Mouse (Mus musculus): ENCODE data around the gene Uri1. TPM values are rescaled to one million over a fixed set of nuclear protein-coding genes. Genes with fewer than 3 reads are reported as not detected.

Gene Uri1
- polyA plus RNA-seq, 1 experiment from 2014 or later = 33.6 TPM

DNA sequence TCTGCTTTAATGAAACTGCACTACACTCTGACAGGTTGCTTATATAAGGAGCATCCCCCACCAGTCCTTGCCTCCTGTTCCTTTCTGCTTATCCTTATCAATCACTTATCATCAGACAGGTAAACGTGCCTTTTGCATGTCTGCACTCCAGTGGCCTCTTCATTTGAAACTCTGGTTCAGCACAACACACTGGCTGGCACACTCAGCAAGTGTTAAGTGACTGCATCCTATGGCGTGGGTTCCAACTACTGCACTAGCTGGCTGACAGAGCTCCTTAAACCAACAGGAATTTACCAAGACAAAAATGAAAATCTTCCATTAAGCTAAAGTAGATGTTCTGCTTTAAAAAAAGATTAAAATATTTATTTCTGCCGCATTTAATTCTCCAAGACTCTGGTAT is 9.4 kb downstream of the Uri1 start:
- WGBS = 59% methylated on average over 3 of the region's 3 CpGs
- no peak for ATAC-seq (ENCODE audit: insufficient number of reproducible peaks, insufficient read depth, low FRiP score, low read depth)
- H3K9me3 ChIP-seq (ENCODE audit: control insufficient read depth, low read length) = no peaks in the 10 kb centered on the region
- no peak overlapping the region for H3K4me2 ChIP-seq (ENCODE audit: low read length)
- H3K36me3 ChIP-seq (ENCODE audit: control insufficient read depth, insufficient read depth, low read length) = no peaks in the 10 kb centered on the region
- no peak overlapping the region for H3K9ac ChIP-seq (ENCODE audit: low read length)
- no peaks in the 10 kb centered on the region for H3K27me3 ChIP-seq (ENCODE audit: control insufficient read depth, insufficient read depth, low read length)
- H3K27ac ChIP-seq (replicated peaks in 1 of 2; ENCODE audit: control insufficient read depth in 1 of 2, insufficient read depth in 1 of 2, low read depth in 2 of 2, low read length in 2 of 2) = no peak overlapping the region
- H3K4me3 ChIP-seq (ENCODE audit: control insufficient read depth in 1 of 2, insufficient read depth in 1 of 2, low read depth in 1 of 2, low read length in 2 of 2) = no peak overlapping the region
- H3K4me1 ChIP-seq (ENCODE audit: control insufficient read depth in 2 of 2, insufficient read depth in 2 of 2, low read length in 2 of 2) = peaks cover 0 to 5% of the 10 kb centered on the region in 2 experiments; a peak in 1 of 4 replicates

GRCm38 (mm10) chr7:38012811-38013210 is 10.5 kb downstream of the Uri1 start:
- 98% methylated on average over 4 of the region's 4 CpGs for WGBS
- no peak for ATAC-seq (ENCODE audit: insufficient number of reproducible peaks, insufficient read depth, low FRiP score, low read depth)
- no peaks in the 10 kb centered on the region for H3K27me3 ChIP-seq (ENCODE audit: control insufficient read depth, insufficient read depth, low read length)
- H3K9me3 ChIP-seq (ENCODE audit: control insufficient read depth, low read length) = no peaks in the 10 kb centered on the region
- H3K36me3 ChIP-seq (ENCODE audit: control insufficient read depth, insufficient read depth, low read length) = no peaks in the 10 kb centered on the region
- no peak overlapping the region for H3K27ac ChIP-seq (replicated peaks in 1 of 2; ENCODE audit: control insufficient read depth in 1 of 2, insufficient read depth in 1 of 2, low read depth in 2 of 2, low read length in 2 of 2)
- H3K9ac ChIP-seq (ENCODE audit: low read length) = no peak overlapping the region
- H3K4me2 ChIP-seq (ENCODE audit: low read length) = no peak overlapping the region
- peaks cover 0 to 4% of the 10 kb centered on the region in 2 experiments; a peak in 1 of 4 replicates for H3K4me1 ChIP-seq (ENCODE audit: control insufficient read depth in 2 of 2, insufficient read depth in 2 of 2, low read length in 2 of 2)
- H3K4me3 ChIP-seq (ENCODE audit: control insufficient read depth in 1 of 2, insufficient read depth in 1 of 2, low read depth in 1 of 2, low read length in 2 of 2) = no peak overlapping the region

DNA sequence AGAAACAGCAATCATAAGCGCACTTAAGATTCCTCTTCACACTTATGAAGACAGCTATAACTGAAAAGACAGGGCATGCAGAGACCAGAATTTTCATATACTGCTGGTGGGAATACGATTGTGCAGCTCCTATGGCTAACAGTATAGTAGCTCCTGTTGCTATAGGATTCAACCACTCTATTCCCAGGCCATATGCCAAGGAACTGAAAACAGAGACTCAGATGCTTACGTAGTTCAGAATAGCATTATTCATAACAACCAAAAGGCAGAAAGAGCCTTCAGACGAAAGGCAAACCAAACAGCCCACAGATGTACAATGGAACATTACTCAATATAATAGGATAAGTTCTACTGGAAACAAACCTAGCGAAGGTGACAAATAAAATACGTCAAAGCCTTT is 15.0 kb downstream of the Uri1 start:
- no peak for ATAC-seq (ENCODE audit: insufficient number of reproducible peaks, insufficient read depth, low FRiP score, low read depth)
- Histone ChIP-seq H3K4me2 (ENCODE audit: low read length) (no peak overlapping the region), H3K27me3 (ENCODE audit: control insufficient read depth, insufficient read depth, low read length) (no peaks in the 10 kb centered on the region), H3K36me3 (ENCODE audit: control insufficient read depth, insufficient read depth, low read length) (no peaks in the 10 kb centered on the region), H3K4me1 (ENCODE audit: control insufficient read depth in 2 of 2, insufficient read depth in 2 of 2, low read length in 2 of 2) (0 out of 4 replicates have a peak, but pooled peaks cover 0 to 3% of the 10 kb centered on the region in 2 experiments), H3K4me3 (ENCODE audit: control insufficient read depth in 1 of 2, insufficient read depth in 1 of 2, low read depth in 1 of 2, low read length in 2 of 2) (no peak overlapping the region), H3K9ac (ENCODE audit: low read length) (no peak overlapping the region), H3K9me3 (ENCODE audit: control insufficient read depth, low read length) (no peaks in the 10 kb centered on the region), H3K27ac (replicated peaks in 1 of 2; ENCODE audit: control insufficient read depth in 1 of 2, insufficient read depth in 1 of 2, low read depth in 2 of 2, low read length in 2 of 2) (no peak overlapping the region)
- 86% methylated on average over 6 of the region's 6 CpGs for WGBS

- no peaks in the 10 kb centered on the region for H3K36me3 ChIP-seq (ENCODE audit: control insufficient read depth, insufficient read depth, low read length)
- ATAC-seq (ENCODE audit: insufficient number of reproducible peaks, insufficient read depth, low FRiP score, low read depth) = no peak
- H3K4me1 ChIP-seq (ENCODE audit: control insufficient read depth in 2 of 2, insufficient read depth in 2 of 2, low read length in 2 of 2) = no peaks in the 10 kb centered on the region
- no peaks in the 10 kb centered on the region for H3K9me3 ChIP-seq (ENCODE audit: control insufficient read depth, low read length)
- H3K9ac ChIP-seq (ENCODE audit: low read length) = no peak overlapping the region
- no peak overlapping the region for H3K4me2 ChIP-seq (ENCODE audit: low read length)
- H3K27ac ChIP-seq (replicated peaks in 1 of 2; ENCODE audit: control insufficient read depth in 1 of 2, insufficient read depth in 1 of 2, low read depth in 2 of 2, low read length in 2 of 2) = no peak overlapping the region
- H3K27me3 ChIP-seq (ENCODE audit: control insufficient read depth, insufficient read depth, low read length) = no peaks in the 10 kb centered on the region
- no peak overlapping the region for H3K4me3 ChIP-seq (ENCODE audit: control insufficient read depth in 1 of 2, insufficient read depth in 1 of 2, low read depth in 1 of 2, low read length in 2 of 2)
- 91% methylated on average over 2 of the region's 2 CpGs for WGBS
Measured at GRCm38 (mm10) chr7:38002451-38002850, 20.9 kb downstream of the Uri1 start.

GRCm38 (mm10) chr7:37999691-38000090 is 23.7 kb downstream of the Uri1 start:
- H3K9ac ChIP-seq (ENCODE audit: low read length) = no peak overlapping the region
- no peak overlapping the region for H3K4me2 ChIP-seq (ENCODE audit: low read length)
- WGBS = 57% methylated on average over 2 of the region's 2 CpGs
- no peak overlapping the region for H3K4me3 ChIP-seq (ENCODE audit: control insufficient read depth in 1 of 2, insufficient read depth in 1 of 2, low read depth in 1 of 2, low read length in 2 of 2)
- no peak for ATAC-seq (ENCODE audit: insufficient number of reproducible peaks, insufficient read depth, low FRiP score, low read depth)
- no peak overlapping the region for H3K27ac ChIP-seq (replicated peaks in 1 of 2; ENCODE audit: control insufficient read depth in 1 of 2, insufficient read depth in 1 of 2, low read depth in 2 of 2, low read length in 2 of 2)
- no peaks in the 10 kb centered on the region for H3K4me1 ChIP-seq (ENCODE audit: control insufficient read depth in 2 of 2, insufficient read depth in 2 of 2, low read length in 2 of 2)
- no peaks in the 10 kb centered on the region for H3K36me3 ChIP-seq (ENCODE audit: control insufficient read depth, insufficient read depth, low read length)
- no peaks in the 10 kb centered on the region for H3K9me3 ChIP-seq (ENCODE audit: control insufficient read depth, low read length)
- H3K27me3 ChIP-seq (ENCODE audit: control insufficient read depth, insufficient read depth, low read length) = no peaks in the 10 kb centered on the region

- no peak overlapping the region for H3K27ac ChIP-seq (replicated peaks in 1 of 2; ENCODE audit: control insufficient read depth in 1 of 2, insufficient read depth in 1 of 2, low read depth in 2 of 2, low read length in 2 of 2)
- WGBS = 82% methylated on average over 2 of the region's 2 CpGs
Measured at GRCm38 (mm10) chr7:37992861-37993260, 30.5 kb downstream of the Uri1 start.

GRCm38 (mm10) chr7:37984866-37985265 is 38.5 kb downstream of the Uri1 start:
- Histone ChIP-seq H3K4me2 (ENCODE audit: low read length) (no peak overlapping the region), H3K4me3 (ENCODE audit: control insufficient read depth in 1 of 2, insufficient read depth in 1 of 2, low read depth in 1 of 2, low read length in 2 of 2) (no peak overlapping the region), H3K36me3 (ENCODE audit: control insufficient read depth, insufficient read depth, low read length) (peaks cover 22% of the 10 kb centered on the region), H3K9me3 (ENCODE audit: control insufficient read depth, low read length) (no peaks in the 10 kb centered on the region), H3K27me3 (ENCODE audit: control insufficient read depth, insufficient read depth, low read length) (no peaks in the 10 kb centered on the region), H3K9ac (ENCODE audit: low read length) (no peak overlapping the region), H3K4me1 (ENCODE audit: control insufficient read depth in 2 of 2, insufficient read depth in 2 of 2, low read length in 2 of 2) (no peaks in the 10 kb centered on the region), H3K27ac (replicated peaks in 1 of 2; ENCODE audit: control insufficient read depth in 1 of 2, insufficient read depth in 1 of 2, low read depth in 2 of 2, low read length in 2 of 2) (no peak overlapping the region)
- no peak for ATAC-seq (ENCODE audit: insufficient number of reproducible peaks, insufficient read depth, low FRiP score, low read depth)
- WGBS = 56% methylated on average over 5 of the region's 5 CpGs

More at GRCm38 (mm10) chr7:37992861-37993260, 30.5 kb downstream of the Uri1 start:
- H3K4me2 ChIP-seq (ENCODE audit: low read length) = no peak overlapping the region
- H3K9ac ChIP-seq (ENCODE audit: low read length) = no peak overlapping the region
- H3K4me1 ChIP-seq (ENCODE audit: control insufficient read depth in 2 of 2, insufficient read depth in 2 of 2, low read length in 2 of 2) = no peaks in the 10 kb centered on the region
- no peak overlapping the region for H3K4me3 ChIP-seq (ENCODE audit: control insufficient read depth in 1 of 2, insufficient read depth in 1 of 2, low read depth in 1 of 2, low read length in 2 of 2)
- ATAC-seq (ENCODE audit: insufficient number of reproducible peaks, insufficient read depth, low FRiP score, low read depth) = no peak
- no peaks in the 10 kb centered on the region for H3K27me3 ChIP-seq (ENCODE audit: control insufficient read depth, insufficient read depth, low read length)
- H3K9me3 ChIP-seq (ENCODE audit: control insufficient read depth, low read length) = no peaks in the 10 kb centered on the region
- no peaks in the 10 kb centered on the region for H3K36me3 ChIP-seq (ENCODE audit: control insufficient read depth, insufficient read depth, low read length)

GRCm38 (mm10) chr7:37983471-37983870 is 39.9 kb downstream of the Uri1 start:
- Histone ChIP-seq H3K36me3 (ENCODE audit: control insufficient read depth, insufficient read depth, low read length) (peaks cover 22% of the 10 kb centered on the region), H3K9me3 (ENCODE audit: control insufficient read depth, low read length) (no peaks in the 10 kb centered on the region), H3K27me3 (ENCODE audit: control insufficient read depth, insufficient read depth, low read length) (no peaks in the 10 kb centered on the region), H3K9ac (ENCODE audit: low read length) (no peak overlapping the region), H3K27ac (replicated peaks in 1 of 2; ENCODE audit: control insufficient read depth in 1 of 2, insufficient read depth in 1 of 2, low read depth in 2 of 2, low read length in 2 of 2) (no peak overlapping the region), H3K4me3 (ENCODE audit: control insufficient read depth in 1 of 2, insufficient read depth in 1 of 2, low read depth in 1 of 2, low read length in 2 of 2) (no peak overlapping the region), H3K4me1 (ENCODE audit: control insufficient read depth in 2 of 2, insufficient read depth in 2 of 2, low read length in 2 of 2) (no peaks in the 10 kb centered on the region), H3K4me2 (ENCODE audit: low read length) (no peak overlapping the region)
- WGBS = 51% methylated on average over 6 of the region's 6 CpGs
- ATAC-seq (ENCODE audit: insufficient number of reproducible peaks, insufficient read depth, low FRiP score, low read depth) = no peak

All from heart, embryonic 14.5 days (tissue).